Mouse (Mus musculus) cerebellum, adult 2 months (tissue): ENCODE data around the gene Abca17.

ENCODE experiments used
- CTCF ChIP-seq: fragments of 200-500 bp; IDR thresholded peaks from 2 replicates; pipeline ENCODE4 v1.5.1; 2011; ENCODE audit warnings: low read depth, mild to moderate bottlenecking, control low read depth, low read length, moderate library complexity, borderline replicate concordance; ENCODE audit not compliant: insufficient read depth
- POLR2A ChIP-seq: fragments of 200-500 bp; IDR thresholded peaks from 2 replicates; pipeline ENCODE4 v1.6.1; 2011; ENCODE audit warnings: low read length, control low read depth, borderline replicate concordance; ENCODE audit not compliant: insufficient read depth

- TF ChIP-seq CTCF = no peak
- no peak for TF ChIP-seq POLR2A
These were observed 114.4 kb downstream of the Abca17 start for GRCm38 (mm10) chr17:24236479-24236878.
